Mouse (Mus musculus) heart, embryonic 12.5 days (tissue): Measurements from ENCODE around the gene Kctd20. TPM values are rescaled to one million over a fixed set of nuclear protein-coding genes. Genes with fewer than 3 reads are reported as not detected.
"Not testable (repeated sequence)": the region's sequence is repeated elsewhere in the genome, so short reads cannot be mapped to it uniquely, and the experiment has no call there.

ENCODE experiments used
- ATAC-seq: fragments of 200-750 bp; cut with Nextera tagmentation; 2 replicates; pipeline ENCODE4 v1.8.0; 2017; ENCODE audit warnings: moderate TSS enrichment, moderate library complexity; ENCODE audit not compliant: insufficient number of reproducible peaks, low FRiP score
- H3K27ac ChIP-seq: fragments of 300-500 bp; sonication (generic); 2 replicates; pipeline ENCODE4 v1.5.1; 2016; ENCODE audit warnings: mild to moderate bottlenecking, moderate library complexity; ENCODE audit not compliant: poor library complexity, severe bottlenecking
- H3K27me3 ChIP-seq: fragments of 300-500 bp; sonication (generic); replicated peaks from 2 replicates; pipeline ENCODE4 v1.6.1; 2016; ENCODE audit warnings: mild to moderate bottlenecking, moderate library complexity
- H3K36me3 ChIP-seq: fragments of 300-500 bp; sonication (generic); 2 replicates; pipeline ENCODE4 v1.6.1; 2016; ENCODE audit warnings: mild to moderate bottlenecking, moderate library complexity
- H3K4me1 ChIP-seq: fragments of 300-500 bp; sonication (generic); replicated peaks from 2 replicates; pipeline ENCODE4 v1.6.1; 2016; ENCODE audit warnings: mild to moderate bottlenecking
- H3K4me2 ChIP-seq: fragments of 300-500 bp; sonication (generic); 2 replicates; pipeline ENCODE4 v1.6.1; 2016; ENCODE audit warnings: mild to moderate bottlenecking, moderate library complexity
- H3K4me3 ChIP-seq: fragments of 300-500 bp; sonication (generic); 2 replicates; pipeline ENCODE4 v1.5.1; 2016; ENCODE audit warnings: mild to moderate bottlenecking
- H3K9ac ChIP-seq: fragments of 300-500 bp; sonication (generic); 2 replicates; pipeline ENCODE4 v1.6.1; 2016; ENCODE audit warnings: mild to moderate bottlenecking, moderate library complexity
- H3K9me3 ChIP-seq: fragments of 300-500 bp; sonication (generic); replicated peaks from 2 replicates; pipeline ENCODE4 v1.6.1; 2016; ENCODE audit warnings: mild to moderate bottlenecking, moderate library complexity
- WGBS: fragments of 180-500 bp; shearing (Covaris S2); methylation state at CpG from one replicate; pipeline ENCODE4 v1.1.7; 2016; 5-methylcytosine and 5-hydroxymethylcytosine counted together
- polyA plus RNA-seq: library from polyadenylated mRNA; unstranded; fragments of >200 nt; fragmentation: Nextera tagmentation; extraction: Ambion mirVana; gene quantifications from 2 replicates; pipeline ENCODE4 v1.2.1, GENCODE M21; 2016

Kctd20 gene
- polyA plus RNA-seq, 1 experiment from 2014 or later: 77.5 TPM

GRCm38 (mm10) chr17:28988291-28988690 lies 36.5 kb downstream of the Kctd20 start:
- 90% methylated on average over 4 of the region's 4 CpGs for WGBS
- H3K4me1 ChIP-seq: peaks cover 18% of the 10 kb centered on the region
- no peak overlapping the region for H3K27ac ChIP-seq
- no peaks in the 10 kb centered on the region for H3K9me3 ChIP-seq
- H3K4me2 ChIP-seq: no peak overlapping the region
- H3K4me3 ChIP-seq: no peak overlapping the region
- H3K9ac ChIP-seq: no peak overlapping the region
- H3K36me3 ChIP-seq: peaks cover 81% of the 10 kb centered on the region
- H3K27me3 ChIP-seq: no peaks in the 10 kb centered on the region
- no peak for ATAC-seq

GRCm38 (mm10) chr17:28988996-28989395 lies 37.2 kb downstream of the Kctd20 start:
- H3K9me3 ChIP-seq: no peaks in the 10 kb centered on the region
- H3K27me3 ChIP-seq: no peaks in the 10 kb centered on the region
- no peak overlapping the region for H3K27ac ChIP-seq
- ATAC-seq: no peak
- H3K4me3 ChIP-seq: no peak overlapping the region
- peaks cover 18% of the 10 kb centered on the region for H3K4me1 ChIP-seq
- 85% methylated on average over 3 of the region's 3 CpGs for WGBS
- H3K4me2 ChIP-seq: no peak overlapping the region
- H3K9ac ChIP-seq: no peak overlapping the region
- peaks cover 80% of the 10 kb centered on the region for H3K36me3 ChIP-seq

- Histone ChIP-seq H3K4me1 (peaks cover 18% of the 10 kb centered on the region), H3K27me3 (no peaks in the 10 kb centered on the region), H3K4me3 (no peak overlapping the region), H3K36me3 (peaks cover 78% of the 10 kb centered on the region), H3K9ac (no peak overlapping the region), H3K4me2 (no peak overlapping the region), H3K27ac (no peak overlapping the region), H3K9me3 (no peaks in the 10 kb centered on the region)
- WGBS: 44% methylated on average over 4 of the region's 4 CpGs
- no peak for ATAC-seq
Measured at GRCm38 (mm10) chr17:28990060-28990459, 38.3 kb downstream of the Kctd20 start.

GRCm38 (mm10) chr17:28991286-28991685 lies 39.5 kb downstream of the Kctd20 start:
- Histone ChIP-seq H3K27ac (peak overlapping the region; percentile 25; the same call in 1 of the 2 replicates), H3K4me3 (no peak overlapping the region), H3K9me3 (no peaks in the 10 kb centered on the region), H3K4me2 (no peak overlapping the region), H3K27me3 (no peaks in the 10 kb centered on the region), H3K9ac (no peak overlapping the region), H3K4me1 (peaks cover 18% of the 10 kb centered on the region), H3K36me3 (peaks cover 74% of the 10 kb centered on the region)
- WGBS: 74% methylated on average over 9 of the region's 9 CpGs
- ATAC-seq: no peak

GRCm38 (mm10) chr17:28992105-28992504 lies 40.4 kb downstream of the Kctd20 start:
- no peak for ATAC-seq
- Histone ChIP-seq H3K4me2 (no peak overlapping the region), H3K36me3 (peaks cover 73% of the 10 kb centered on the region), H3K9ac (no peak overlapping the region), H3K27me3 (no peaks in the 10 kb centered on the region), H3K4me1 (peaks cover 18% of the 10 kb centered on the region), H3K27ac (no peak overlapping the region), H3K9me3 (no peaks in the 10 kb centered on the region), H3K4me3 (no peak overlapping the region)
- 74% methylated on average over 7 of the region's 7 CpGs for WGBS

- not testable (repeated sequence) for H3K9ac ChIP-seq
Measured at GRCm38 (mm10) chr17:28993004-28993403, 41.3 kb downstream of the Kctd20 start.

GRCm38 (mm10) chr17:28994615-28995014 lies 42.9 kb downstream of the Kctd20 start:
- Histone ChIP-seq H3K36me3 (peaks cover 73% of the 10 kb centered on the region), H3K4me3 (no peak overlapping the region)
- WGBS: 97% methylated on average over 4 of the region's 4 CpGs

More at GRCm38 (mm10) chr17:28993004-28993403, 41.3 kb downstream of the Kctd20 start:
- not testable (repeated sequence) for H3K9me3 ChIP-seq, H3K4me2 ChIP-seq, H3K27ac ChIP-seq, H3K27me3 ChIP-seq, H3K4me3 ChIP-seq, ATAC-seq
- Histone ChIP-seq H3K36me3 (peaks cover 72% of the 10 kb centered on the region), H3K4me1 (peaks cover 18% of the 10 kb centered on the region)
- WGBS: 86% methylated on average over 1 of the region's 1 CpGs

GRCm38 (mm10) chr17:29000465-29000864 lies 48.7 kb downstream of the Kctd20 start:
- H3K27me3 ChIP-seq: no peaks in the 10 kb centered on the region
- H3K27ac ChIP-seq: no peak overlapping the region
- no peak overlapping the region for H3K4me3 ChIP-seq
- H3K4me1 ChIP-seq: 0 out of 2 replicates have a peak, but pooled peaks cover 9% of the 10 kb centered on the region
- ATAC-seq: no peak
- 85% methylated on average over 6 of the region's 6 CpGs for WGBS
- H3K36me3 ChIP-seq: peaks cover 56% of the 10 kb centered on the region
- H3K4me2 ChIP-seq: no peak overlapping the region
- no peaks in the 10 kb centered on the region for H3K9me3 ChIP-seq
- no peak overlapping the region for H3K9ac ChIP-seq

More at GRCm38 (mm10) chr17:28994615-28995014, 42.9 kb downstream of the Kctd20 start:
- Histone ChIP-seq H3K27ac (no peak overlapping the region), H3K27me3 (no peaks in the 10 kb centered on the region), H3K9me3 (no peaks in the 10 kb centered on the region), H3K4me2 (no peak overlapping the region), H3K4me1 (peaks cover 18% of the 10 kb centered on the region), H3K9ac (no peak overlapping the region)
- ATAC-seq: no peak

- Histone ChIP-seq H3K27me3 (no peaks in the 10 kb centered on the region), H3K9me3 (no peaks in the 10 kb centered on the region), H3K4me2 (no peak overlapping the region), H3K36me3 (peaks cover 27% of the 10 kb centered on the region), H3K4me1 (peaks cover 26% of the 10 kb centered on the region), H3K27ac (no peak overlapping the region), H3K9ac (no peak overlapping the region), H3K4me3 (no peak overlapping the region)
- WGBS: 67% methylated on average over 1 of the region's 1 CpGs
- ATAC-seq: no peak
Measured at GRCm38 (mm10) chr17:29003740-29004139, 52.0 kb downstream of the Kctd20 start.

- no peak for ATAC-seq
- Histone ChIP-seq H3K36me3 (peaks cover 15% of the 10 kb centered on the region), H3K9ac (no peak overlapping the region), H3K4me2 (no peak overlapping the region), H3K27me3 (no peaks in the 10 kb centered on the region), H3K4me3 (no peak overlapping the region), H3K9me3 (no peaks in the 10 kb centered on the region), H3K4me1 (peaks cover 26% of the 10 kb centered on the region), H3K27ac (no peak overlapping the region)
- 92% methylated on average over 3 of the region's 3 CpGs for WGBS
Measured at GRCm38 (mm10) chr17:29005002-29005401, 53.3 kb downstream of the Kctd20 start.

GRCm38 (mm10) chr17:29006812-29007211 lies 55.1 kb downstream of the Kctd20 start:
- Histone ChIP-seq H3K36me3 (peaks cover 3% of the 10 kb centered on the region; the same call in 1 of the 2 replicates), H3K27me3 (no peaks in the 10 kb centered on the region), H3K4me3 (peak overlapping the region; percentile 75), H3K4me2 (peak overlapping the region; percentile 83), H3K27ac (peak overlapping the region; percentile 86), H3K9ac (peak overlapping the region; percentile 88), H3K4me1 (peaks cover 26% of the 10 kb centered on the region), H3K9me3 (no peaks in the 10 kb centered on the region)
- WGBS: 5% methylated on average over 7 of the region's 7 CpGs
- 0 out of 2 replicates have a peak, but pooled peaks have one; percentile 49 for ATAC-seq

- H3K9ac ChIP-seq: peak overlapping the region; percentile 88
- peak overlapping the region; percentile 75 for H3K4me3 ChIP-seq
- peak overlapping the region; percentile 83 for H3K4me2 ChIP-seq
- WGBS: 0% methylated on average over 19 of the region's 19 CpGs
- peaks cover 3% of the 10 kb centered on the region; the same call in 1 of the 2 replicates for H3K36me3 ChIP-seq
- H3K27me3 ChIP-seq: no peaks in the 10 kb centered on the region
- H3K9me3 ChIP-seq: no peaks in the 10 kb centered on the region
- peak overlapping the region; percentile 86 for H3K27ac ChIP-seq
- H3K4me1 ChIP-seq: peaks cover 26% of the 10 kb centered on the region
- ATAC-seq: peak; percentile 48
Measured at GRCm38 (mm10) chr17:29007243-29007640, 55.5 kb downstream of the Kctd20 start.
